Mouse (Mus musculus) spleen, postnatal 4 days (tissue): ENCODE results near the gene Fam19a5.
A peak's percentile ranks its signal among the peaks of the same experiment; 100 is the strongest.

Source experiments
- DNase-seq, 2 experiments: peaks; one replicate each; pipeline ENCODE4 v3.0.0; 2022; ENCODE audit warnings: low spot score in 2 of 2

The Fam19a5 gene

DNA sequence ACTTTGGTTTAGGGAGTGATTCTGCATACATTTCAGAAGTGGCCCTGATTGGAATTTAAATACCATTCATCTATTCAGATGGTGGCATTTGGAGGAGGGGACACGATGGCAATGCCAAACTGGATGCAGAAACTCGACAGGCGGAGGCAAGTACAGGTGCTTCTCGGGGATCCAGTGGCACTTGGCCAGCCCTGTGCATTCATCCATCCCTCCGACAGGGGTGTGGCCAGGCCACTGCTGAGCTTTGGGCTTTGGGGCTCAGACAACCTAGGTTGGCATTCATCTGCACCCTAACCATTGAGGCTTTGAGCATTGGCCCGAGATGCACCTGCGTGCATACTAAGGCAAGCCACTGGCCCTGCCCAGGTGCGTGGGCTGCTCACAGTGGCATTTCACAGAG lies 52.6 kb downstream of the Fam19a5 start:
- no peak for DNase-seq

DNA sequence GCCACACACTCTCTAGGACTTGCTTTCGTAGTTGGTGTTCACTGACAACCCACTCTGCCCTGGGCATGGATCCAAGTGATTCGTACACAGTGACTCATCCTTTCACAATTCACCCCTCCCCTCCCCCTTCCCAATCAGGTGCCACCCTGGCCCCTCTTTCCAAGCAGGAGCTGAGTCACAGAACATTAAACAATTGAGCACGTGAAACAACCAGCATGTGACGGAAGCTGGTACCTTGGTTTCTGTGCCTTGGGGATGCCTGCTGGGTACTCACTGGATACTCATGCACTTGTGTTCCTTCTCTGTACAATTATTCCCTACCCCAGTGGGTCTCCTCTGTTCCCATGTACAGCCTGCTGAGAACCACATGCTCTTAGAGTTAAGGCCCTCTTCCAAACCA lies 53.0 kb downstream of the Fam19a5 start:
- no peak for DNase-seq

DNA sequence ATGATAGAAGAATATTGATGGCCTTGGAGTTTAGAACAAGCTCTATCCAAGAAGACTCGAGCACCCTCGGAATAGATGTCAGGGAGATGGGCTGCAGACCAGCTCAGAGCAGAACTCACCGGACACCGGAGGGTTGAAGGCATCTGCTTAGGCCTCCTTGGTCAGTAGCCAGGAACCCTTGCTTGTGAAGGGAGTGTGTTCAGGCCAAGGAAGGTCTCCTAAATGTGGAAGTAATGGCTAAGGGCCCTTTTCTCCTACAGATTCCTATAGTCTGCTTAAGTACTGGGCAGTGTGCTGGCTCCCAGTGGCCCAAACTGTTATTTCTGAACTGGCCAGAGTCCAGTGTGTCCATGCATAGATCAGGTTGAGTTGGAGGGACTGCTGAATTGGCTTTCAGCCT lies 53.7 kb downstream of the Fam19a5 start:
- no peak for DNase-seq

DNA sequence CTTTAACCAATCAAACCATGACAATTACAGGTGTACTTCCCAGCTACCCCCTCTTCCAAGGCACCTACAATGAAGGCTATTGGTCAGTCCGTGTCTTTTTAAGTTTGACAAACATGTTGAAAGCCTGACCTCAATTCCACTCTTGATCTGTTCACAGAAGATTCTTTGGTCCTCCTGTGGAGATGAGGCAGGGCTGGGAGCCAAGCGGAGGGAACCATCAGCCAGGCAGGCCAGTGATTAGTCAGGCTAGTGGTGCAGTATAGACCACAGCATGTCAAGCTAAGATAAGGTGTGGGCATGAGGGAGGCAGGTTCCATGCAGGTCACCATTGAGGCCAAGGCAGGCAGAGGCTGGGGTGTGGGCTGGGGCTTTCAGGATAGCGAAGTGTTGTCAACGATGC lies 54.5 kb downstream of the Fam19a5 start:
- DNase-seq, result no peak

DNA sequence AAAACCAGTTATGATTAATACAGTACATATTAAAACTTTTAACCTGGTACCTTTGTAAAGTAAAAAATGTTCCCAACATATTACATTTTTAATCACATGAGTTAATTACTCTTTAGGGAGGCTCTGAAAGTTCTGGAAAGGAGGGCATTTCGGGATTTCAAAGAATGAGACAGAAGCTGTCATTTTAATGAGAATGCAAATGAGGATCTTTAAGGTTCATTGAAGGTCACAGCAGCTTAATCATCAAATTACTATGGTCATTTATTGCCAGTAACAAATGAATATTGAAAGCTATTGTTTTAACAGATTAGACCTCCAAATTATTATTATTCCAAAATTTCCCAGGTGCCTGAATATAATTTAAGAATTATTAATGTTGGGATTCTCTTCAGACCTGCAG lies 59.2 kb downstream of the Fam19a5 start:
- DNase-seq, result no peak

DNA sequence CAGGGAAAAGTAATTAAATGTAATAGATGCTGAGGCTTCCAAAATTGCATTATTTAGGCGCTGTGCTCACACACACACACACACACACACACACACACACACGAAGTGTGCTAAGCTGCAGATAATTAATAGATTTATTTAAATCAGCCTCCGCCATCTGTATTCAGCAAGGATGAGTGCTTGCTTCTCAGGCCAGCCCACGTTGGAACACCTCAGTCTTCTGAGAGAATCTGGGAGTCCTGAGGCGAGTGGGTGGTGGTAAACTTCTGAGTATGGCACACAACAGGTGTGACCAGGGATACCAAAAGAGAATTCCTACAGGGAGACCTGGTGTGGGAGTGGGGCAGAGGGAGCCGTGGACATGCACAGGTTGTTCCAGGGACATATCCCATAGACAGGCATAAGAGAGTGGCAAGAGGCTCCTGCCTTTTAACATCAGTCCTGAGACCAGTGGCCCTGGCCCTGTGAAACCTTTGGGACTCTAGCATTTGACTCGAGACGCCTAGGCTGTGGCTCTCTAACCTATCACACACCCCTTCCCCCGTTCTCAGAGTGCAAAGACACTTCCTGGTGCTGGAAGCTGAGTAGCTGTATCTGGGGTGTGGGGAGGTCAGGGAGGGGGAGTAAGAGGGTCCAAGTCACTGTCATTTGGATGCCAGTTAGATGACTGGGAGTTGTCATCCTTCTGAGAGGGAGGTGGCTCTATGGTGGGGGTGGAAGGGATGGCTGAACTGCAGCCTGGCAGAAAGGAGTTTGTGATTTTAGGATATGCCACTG lies 61.6 kb downstream of the Fam19a5 start:
- no peak for DNase-seq

DNA sequence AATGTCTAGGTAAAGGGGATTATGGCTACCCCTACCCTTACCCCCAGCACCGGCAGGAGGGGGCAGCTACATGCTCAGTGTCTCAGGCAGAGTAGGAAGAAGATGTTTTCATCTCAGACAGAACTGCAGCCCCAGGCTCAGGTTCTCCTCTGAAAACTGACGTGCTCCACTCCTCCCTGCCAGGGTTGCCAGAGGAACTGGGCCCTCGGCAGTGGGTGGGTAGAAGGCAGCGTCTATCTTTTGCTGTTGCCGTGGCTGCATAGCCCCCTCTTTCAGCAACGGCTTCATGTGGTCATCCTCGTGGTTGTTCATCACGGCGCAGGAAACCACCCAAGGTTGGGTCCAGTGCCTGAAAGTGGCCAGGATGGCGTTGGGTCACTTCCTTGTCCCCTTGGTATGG lies 62.6 kb downstream of the Fam19a5 start:
- DNase-seq, result no peak

DNA sequence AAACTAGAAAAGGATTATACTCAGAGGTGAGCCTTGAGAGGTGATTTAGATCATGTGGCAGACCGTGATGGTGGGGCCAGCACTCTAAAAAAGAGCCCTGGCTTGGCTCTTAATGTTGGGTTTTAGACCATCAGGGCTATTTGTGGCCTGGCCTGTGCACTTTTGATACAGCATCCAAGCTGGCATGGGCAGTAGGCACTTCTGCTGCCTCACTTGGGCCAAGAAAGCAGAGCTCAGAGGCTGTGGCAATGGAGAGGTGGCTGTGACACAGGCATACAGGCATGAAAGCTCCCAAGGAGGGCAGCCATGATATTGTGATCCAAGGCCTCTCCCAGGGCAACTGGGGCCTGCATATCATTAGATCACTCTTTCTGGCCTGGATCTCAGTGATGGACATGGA lies 65.1 kb downstream of the Fam19a5 start:
- no peak for DNase-seq

DNA sequence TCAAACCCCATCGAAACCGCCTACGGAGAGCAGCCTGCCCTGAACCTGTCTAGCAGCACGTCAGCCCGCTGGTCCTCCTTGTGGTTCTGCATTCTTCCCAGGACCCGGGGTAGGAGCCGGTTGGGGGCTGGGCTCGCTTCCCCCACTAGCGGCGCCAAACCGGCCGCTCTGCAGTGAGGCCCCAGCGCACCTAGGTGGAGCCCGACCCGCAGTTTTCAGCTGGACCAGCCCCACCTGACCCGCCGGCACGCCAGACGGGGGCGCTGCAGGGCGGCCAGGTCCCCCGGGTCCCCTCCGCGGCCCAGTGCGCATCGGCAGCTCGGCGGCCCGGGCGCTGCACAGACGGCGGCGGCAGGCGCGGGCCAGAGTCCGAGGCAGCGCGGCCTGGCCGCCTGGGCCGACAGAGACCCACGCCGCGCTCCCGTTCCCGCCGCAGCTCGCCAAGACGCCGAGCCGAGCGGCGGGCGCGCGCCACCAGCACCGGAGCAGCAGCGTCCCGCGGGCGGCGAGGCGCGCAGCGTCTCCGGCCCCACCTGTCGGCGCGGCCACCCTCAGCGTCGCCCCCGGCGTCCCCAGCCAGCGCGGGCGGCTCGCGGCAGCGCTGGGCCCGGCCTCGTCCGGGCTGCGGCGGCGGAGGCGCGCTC lies 80.0 kb downstream of the Fam19a5 start:
- DNase-seq, result peak; percentile 16 to 66

DNA sequence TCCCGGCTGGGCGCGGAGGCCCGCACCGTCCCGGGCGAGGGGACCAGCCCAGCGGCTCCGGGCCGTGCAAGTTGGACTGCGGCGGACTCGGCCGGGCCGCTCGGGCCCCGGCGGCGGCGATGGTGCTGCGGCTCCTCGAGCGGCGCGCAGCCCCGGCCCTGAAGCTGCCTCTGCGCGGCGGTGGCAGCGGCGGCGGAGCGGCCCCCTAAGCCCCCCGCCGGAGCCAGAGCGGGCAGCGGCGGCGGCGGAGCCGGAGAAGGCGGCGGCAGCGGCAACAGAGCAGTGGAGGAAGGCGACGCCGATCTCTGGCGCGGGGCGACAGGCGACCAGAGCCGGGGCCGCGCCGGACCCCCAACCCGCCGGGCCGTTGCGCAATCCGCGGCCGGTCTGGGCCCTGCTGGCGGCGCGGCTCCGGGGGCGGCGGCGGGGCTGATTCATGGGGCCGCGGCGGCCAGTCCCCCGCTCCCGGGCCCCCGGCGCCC lies 80.6 kb downstream of the Fam19a5 start:
- no peak for DNase-seq

DNA sequence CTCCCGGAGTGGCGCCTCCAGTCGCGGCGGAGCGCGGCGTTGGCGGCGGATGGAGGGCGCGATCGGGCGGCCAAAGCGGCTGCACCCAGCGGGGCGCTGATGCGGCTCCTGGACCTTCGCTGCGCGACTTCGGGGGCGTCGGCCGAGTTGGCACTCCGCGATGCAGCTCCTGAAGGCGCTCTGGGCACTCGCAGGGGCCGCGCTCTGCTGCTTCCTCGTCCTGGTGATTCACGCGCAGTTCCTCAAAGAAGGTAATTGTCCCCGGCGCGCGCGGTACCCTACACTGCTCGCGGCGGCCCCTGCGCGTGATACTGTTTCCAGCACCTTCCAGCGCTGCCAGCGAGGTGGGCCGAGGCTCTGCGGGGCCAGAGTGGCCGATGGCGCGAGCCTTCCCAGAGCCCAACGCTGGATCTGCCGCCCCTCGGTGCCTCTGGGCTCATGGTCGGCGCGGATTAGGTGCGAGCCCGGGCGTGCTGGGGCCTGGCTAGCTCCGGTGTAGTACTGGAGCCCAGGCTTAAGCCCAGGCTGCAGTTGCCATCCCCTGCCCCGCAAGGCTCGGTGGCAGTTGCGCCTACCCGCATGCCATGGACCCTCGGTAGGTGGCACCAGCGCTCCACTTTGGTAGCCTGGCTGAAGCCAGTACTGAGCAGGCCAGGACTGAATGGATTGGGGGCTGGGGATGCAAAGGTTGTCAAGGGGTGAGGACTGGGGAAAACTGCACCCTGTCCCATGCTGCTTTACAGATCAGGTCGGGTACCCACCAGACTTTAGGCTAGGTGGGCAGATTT lies 81.3 kb downstream of the Fam19a5 start:
- DNase-seq, result no peak

DNA sequence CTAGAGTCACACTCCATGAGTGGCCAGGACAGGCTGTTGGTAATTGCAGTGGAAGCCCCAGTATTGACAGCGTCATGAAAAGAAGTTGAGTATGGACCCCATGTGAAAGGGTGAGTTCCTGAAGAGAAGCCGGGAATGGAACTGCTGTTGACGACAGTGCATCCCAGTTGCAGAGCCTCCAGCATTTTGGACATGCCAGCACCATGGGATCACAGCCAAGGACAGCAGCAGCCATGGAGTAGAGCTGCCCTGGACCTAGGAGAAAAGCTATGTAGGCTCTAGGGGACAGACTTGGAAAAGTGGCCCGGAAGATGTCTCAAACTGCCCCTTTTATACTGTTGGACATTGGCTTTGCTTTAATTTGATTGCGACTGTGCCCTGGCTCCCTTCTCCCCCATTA lies 91.2 kb downstream of the Fam19a5 start:
- no peak for DNase-seq

DNA sequence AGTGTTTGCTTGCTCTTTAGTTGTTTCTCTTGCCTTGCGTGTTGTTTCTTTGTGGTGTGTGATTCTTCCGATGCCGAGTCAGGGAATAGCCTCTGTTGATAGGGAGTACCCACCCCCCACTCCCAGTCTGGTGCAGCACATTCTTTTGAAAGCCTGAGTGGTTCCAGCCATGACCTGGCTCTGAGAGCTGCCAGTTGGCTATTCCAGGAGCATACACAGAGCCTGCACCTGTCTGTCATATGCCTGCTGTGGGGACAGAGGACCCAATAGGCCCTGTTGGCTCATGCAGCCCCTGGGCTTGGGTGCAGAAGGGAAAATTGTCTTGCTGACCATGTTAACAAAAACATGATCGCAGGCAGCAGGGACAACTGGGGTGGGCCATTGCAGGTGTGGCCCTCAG lies 92.3 kb downstream of the Fam19a5 start:
- no peak for DNase-seq

DNA sequence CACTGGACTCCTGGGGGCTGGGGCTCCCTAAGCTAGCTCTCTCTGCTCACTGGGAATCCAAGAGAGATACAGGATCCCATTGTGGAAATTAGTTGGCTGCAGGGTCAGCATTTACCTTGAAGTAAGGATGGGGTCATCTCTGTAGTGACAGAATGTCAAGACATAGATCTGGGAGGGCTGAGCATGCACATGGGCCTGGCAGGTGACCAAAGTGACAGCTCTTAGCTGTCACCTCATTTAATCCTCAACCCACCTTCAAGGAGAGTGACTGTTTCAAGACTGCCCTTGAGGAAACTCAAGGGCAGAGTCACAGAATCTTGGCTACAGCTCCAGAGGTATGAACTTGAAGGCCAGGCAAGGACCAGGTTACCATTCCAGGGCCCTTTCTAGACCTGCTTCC lies 93.1 kb downstream of the Fam19a5 start:
- DNase-seq, result no peak

DNA sequence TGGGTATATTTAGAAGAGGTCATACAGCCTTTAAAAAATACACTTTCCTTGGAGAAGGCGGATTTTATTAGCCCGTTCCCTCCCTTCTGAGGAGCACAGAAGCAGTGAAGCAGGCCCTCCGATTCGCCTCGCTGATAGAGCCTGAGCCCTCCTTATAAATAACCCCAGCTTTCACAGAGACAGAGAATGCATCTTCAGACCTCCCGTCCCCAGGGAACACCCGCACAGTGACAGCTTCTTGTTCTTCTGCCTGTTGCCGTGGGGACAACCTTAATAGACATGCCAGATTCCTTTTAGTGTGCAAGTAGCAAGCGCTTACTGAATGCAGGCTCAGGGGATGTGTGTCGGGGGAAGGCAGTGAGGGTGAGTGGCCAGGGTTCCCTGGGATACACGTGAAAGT lies 94.2 kb downstream of the Fam19a5 start:
- no peak for DNase-seq

DNA sequence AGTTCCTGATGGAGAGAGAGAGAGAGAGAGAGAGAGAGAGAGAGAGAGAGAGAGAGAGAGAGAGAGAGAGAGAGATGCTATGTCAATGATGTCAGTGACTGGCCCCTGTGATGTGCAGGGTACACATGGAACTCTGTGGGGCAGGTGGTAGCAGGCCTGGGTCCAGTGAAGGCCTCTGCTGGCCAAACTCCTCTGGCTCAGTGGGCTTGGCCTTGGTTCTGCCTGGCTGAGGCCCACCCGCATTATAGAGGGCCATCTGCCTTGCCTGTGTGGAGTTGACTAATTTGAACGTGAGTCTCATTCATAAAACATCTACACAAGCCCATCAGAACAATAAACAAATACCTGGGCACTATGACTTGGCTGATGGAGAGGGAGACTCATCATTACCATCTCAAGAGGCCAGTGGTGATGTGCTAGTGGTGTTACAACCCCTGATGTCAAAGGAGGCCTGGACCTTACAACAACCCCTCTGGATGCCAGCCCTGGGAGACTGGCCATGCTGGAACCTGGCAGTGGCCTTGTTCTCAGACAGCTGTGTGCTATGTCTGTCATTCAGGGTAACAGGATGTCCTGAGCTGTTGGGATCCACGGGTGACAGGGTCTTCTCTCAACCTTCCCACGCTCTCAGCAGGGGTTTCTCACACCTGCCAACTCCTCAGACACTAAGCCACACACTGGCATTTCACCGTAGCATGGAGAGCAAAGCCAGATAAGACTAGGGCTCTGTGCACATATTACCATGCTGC lies 102.4 kb downstream of the Fam19a5 start:
- DNase-seq, result no peak

DNA sequence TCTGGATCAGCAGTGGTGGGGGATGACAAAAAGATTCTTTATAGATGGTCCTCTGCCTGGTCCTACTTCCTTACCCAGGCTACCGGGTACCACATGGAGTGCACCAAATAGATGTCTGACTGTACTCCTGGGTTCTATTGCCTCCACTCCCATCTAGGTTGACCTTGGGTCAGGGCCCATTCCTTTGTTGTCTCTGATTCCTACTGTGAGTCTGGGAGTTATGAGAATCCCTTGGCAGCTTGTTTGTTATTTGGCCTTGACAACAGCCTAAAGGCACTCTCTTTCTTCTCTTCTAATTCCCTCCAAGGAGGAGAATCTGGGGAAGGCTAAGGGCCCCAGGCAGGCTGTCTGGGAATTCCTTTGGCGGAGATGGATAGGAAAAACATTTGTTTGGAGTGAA lies 105.6 kb downstream of the Fam19a5 start:
- no peak for DNase-seq

DNA sequence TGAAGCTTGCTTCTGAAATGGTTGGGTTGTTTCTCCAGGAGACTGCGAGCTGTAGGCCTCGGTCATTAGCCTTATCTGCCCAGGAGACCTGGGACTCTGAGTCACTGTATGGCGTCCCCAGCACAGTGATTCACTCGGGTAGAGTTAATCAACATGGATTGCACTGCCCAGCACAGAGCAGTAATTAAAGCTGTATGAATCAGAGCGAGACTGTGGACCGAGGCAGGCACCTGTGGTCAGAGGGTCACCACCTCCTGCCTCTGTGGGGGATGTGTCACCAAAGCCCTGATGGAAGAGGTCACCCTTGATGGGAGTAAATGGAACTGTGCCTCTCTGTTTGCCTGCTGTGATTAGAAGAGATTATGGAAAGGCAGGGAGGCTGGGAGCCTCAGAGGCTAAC lies 110.5 kb downstream of the Fam19a5 start:
- DNase-seq, result no peak

DNA sequence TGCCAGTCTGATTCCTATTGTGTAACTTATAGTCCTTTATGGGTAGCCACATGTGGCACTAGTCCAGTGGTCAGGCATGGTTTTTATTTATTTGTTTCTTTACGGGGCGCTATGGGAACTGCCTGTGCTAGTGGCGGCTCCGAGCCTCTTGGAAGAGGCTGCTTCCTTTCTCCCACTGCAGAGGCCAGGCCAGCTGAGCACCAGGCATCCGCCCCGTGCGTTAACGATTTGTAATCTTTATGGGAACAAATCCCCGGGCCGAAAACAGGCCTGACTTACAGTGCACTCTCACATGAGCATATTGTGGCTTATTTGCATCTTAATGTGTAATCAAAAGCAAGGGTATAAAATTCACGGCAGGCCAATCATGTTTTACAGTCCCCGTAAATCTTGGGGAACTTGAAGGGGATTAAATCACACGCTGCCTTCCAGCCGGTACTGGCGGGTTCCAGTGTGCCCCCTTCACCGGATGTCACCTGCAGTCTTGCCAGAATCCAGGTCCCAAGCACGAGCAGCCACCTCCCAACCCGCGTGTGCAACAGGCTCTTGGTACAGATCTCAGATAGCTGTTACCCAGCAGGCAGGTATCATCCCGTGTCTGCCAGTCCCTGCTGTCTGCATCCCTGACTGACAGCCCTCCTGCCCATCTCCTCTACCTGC lies 112.5 kb downstream of the Fam19a5 start:
- no peak for DNase-seq

DNA sequence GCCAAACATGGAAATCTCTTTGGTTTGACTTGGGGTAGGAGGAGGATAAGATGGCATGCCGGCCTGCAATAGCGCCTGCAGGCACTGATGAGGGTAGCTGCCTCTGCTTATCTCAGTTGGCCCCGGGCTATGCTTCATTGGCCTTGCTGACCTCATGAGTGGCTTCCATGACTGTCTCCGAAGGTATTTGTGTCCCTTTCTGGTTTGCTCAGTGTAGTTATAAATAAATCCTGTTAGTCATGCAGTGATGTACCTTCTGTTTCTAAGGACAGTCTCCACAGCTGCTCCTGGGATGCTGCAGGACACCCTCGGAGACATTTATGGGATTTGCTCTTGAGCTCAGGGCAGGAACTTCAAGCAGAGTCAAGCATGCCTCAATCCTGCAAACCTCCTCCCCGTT lies 115.6 kb downstream of the Fam19a5 start:
- DNase-seq, result no peak

DNA sequence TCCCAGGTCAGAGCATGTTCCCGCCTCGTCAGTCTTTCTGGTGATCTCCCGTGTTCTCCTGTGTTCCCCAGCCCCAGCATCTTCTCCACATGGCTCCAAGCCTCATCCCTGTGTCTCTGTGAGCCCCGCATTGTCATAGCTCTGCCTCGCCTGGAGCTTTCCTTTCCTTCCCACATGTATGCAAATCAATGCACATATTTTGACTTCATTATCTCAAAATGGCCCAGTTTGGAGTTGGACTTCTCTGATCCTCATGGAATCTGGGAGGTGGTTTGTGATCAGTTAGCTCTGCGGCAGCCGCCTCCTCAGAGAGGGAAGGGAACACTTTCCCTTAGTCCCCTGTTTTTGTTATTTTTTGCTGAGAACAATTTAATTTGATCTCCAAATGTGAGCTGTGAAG lies 117.9 kb downstream of the Fam19a5 start:
- DNase-seq, result no peak
